Mouse (Mus musculus) ovary, postnatal 14 days (tissue): ENCODE measurements at regions not wholly inside any gene's neighbourhood (a gene's known extent, or its start where the extent isn't known, plus 50 kb on each side); places are given as distances from the start of the nearest gene placed in this dataset.

Source experiments
- DNase-seq: peaks from one replicate; pipeline ENCODE4 v3.0.0; 2022; ENCODE audit warnings: low spot score

GRCm38 (mm10) chr13:41897481-41898317 lies 50.2 kb upstream of the Adtrp start:
- no peak for DNase-seq
